Mouse (Mus musculus) layer of hippocampus, adult 6 months (tissue): ENCODE measurements around the gene Gm28041. TPM values are rescaled to one million over a fixed set of nuclear protein-coding genes. Genes with fewer than 3 reads are reported as not detected.

ENCODE experiments used
- long read RNA-seq, 2 experiments: library from polyadenylated mRNA; unstranded; transcript quantifications; one replicate each; pipeline ENCODE4 v2.0.0; 2019 to 2020
- polyA plus RNA-seq: library from polyadenylated mRNA; unstranded; fragments of <200 nt; fragmentation: Nextera tagmentation; gene quantifications from 2 replicates; pipeline ENCODE4 v1.2.3, GENCODE M21; 2021

Gm28041 gene
- polyA plus RNA-seq: 0.48 TPM in 1 of 2 replicates, not detected in the other
- long read RNA-seq, experiment 1: 0 reads
- long read RNA-seq, experiment 2, partial matches to known transcripts: 0 of 1 reads
- long read RNA-seq, experiment 2, other reads (novel, unspliced or antisense): 1 of 1 reads

DNA sequence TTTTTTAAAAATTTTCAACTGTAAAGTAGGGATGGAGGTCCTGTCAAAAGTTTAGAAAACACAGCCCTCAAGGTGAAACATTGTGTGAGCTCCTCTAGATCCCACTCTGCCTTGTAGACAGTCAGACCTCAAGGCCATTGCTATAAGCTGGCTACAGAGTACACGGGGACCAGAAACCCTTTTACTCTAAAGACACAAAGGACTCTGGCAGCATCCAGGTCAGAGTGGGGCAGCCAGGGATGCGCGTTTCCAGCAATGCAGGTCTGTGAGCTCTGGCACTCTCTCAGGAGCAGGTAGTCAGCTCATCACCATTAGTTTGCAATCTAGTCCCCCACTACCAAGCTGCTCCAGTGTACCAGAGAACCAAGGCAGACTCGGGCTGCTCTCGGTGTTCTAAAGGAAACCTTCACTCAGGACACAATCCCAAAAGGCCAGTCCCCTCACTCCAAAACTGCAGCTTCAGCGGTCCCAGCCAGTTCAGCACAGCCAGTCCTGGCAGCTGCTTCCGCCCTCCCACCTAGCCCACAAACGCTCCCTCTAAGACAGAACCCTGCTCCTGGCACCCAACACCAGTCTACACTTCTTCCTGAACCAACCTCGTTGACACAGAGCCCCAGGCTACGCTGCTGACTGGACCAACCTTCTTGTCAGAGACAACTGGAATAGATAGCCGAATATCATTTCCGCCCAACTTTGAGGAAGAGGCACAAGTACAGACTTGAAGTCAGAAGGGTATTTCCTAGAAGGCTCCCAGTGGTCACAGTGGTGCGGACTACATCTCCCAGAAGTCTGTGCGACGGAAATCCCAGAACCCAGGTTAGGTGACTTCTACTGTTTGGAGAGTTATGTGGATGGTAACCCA is at the start of gene Gm28041, which contains the start of gene Zfp456:
Gene Gm28041, minus strand, starts transcription at position 684 of the 862 bp plus-strand sequence.
Gene Zfp456, minus strand, starts transcription at position 761 of the 862 bp plus-strand sequence.

DNA sequence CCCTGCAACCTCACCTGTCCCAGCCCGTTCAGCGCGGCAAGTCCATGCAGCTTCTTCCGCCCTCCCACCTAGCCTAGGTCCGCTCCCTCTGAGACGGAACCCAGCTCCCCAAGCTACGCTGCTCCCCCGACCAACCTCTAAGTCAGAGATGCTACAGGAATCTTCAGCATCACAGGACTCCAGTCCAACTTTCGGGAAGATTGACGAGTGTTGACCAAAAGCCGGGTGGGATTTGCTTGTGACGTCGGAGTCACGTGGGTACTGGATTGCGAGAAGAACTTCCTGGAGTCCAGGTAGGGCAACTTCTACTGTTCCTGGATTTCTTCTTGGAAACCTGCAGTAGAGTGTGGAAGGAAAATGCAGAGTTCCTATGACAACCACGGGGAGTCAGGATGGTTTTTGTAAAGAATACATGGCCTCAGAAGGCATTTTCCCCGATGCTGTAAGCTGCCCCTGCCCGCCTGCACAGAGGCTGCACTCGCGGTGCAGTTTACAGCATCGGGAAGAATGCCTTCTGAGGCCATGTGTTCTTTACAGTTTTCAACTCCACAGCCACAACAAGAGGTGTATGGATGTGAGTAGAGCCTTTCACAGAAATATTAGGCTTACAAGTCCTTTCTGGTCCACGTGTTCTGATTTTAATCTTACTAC is 45.8 kb upstream of the Gm28041 start, which contains the start of gene Zfp459:
Gene Zfp459, minus strand, starts transcription at position 212 of the 651 bp plus-strand sequence.

DNA sequence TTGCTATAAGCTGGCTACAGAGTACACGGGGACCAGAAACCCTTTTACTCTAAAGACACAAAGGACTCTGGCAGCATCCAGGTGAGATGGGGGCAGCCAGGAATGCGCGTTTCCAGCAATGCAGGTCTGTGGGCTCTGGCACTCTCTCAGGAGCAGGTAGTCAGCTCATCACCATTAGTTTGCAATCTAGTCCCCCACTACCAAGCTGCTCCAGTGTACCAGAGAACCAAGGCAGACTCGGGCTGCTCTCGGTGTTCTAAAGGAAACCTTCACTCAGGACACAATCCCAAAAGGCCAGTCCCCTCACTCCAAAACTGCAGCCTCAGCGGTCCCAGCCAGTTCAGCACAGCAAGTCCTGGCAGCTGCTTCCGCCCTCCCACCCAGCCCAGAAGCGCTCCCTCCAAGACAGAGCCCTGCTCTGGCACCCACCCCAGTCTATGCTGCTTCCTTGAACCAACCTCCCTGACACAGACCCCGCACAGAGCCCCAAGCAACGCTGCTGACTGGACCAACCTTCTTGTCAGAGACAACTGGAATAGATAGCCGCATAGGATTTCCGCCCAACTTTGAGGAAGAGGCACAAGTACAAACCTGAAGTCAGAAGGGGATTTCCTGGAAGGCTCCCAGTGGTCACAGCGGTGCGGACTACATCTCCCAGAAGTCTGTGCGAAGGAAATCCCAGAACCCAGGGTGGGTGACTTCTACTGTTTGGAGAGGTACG is 23.8 kb upstream of the Gm28041 start, which contains the start of gene Zfp429:
Gene Zfp429, minus strand, starts transcription at position 637 of the 721 bp plus-strand sequence.

DNA sequence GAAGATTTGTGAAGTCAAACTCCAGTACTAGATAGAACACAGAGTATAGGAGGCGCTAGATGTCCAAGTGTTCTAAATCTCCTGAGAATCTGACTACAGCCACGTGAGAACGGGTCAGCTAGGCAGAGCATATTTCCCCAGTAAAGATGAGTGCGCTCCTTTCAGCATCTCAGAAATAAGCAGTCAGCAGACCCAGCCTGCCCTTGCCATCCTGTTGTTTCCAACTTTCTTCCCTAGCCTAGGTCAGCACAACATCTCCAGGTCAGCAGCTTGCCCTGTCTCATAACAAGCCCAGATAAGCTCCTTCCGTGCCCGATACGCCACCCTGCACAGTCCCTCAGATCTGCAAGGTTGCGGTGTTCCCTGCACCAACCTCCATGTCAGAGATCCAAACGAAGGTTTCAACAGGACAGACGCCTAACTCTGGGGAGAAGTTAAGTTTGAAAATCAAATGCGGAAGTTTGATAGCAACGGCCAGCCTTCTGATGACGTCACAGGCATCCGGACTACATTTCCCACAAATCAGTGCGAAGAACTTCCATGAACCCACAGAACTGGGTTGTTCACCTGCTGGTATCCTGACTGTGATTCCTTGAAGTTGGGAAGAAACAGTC is 15.3 kb downstream of the Gm28041 start, which contains the start of the genes Gm28044 and Zfp953:
Gene Gm28044, minus strand, starts transcription at position 406 of the 614 bp plus-strand sequence.
Gene Zfp953, minus strand, starts transcription at position 475 of the 614 bp plus-strand sequence.

DNA sequence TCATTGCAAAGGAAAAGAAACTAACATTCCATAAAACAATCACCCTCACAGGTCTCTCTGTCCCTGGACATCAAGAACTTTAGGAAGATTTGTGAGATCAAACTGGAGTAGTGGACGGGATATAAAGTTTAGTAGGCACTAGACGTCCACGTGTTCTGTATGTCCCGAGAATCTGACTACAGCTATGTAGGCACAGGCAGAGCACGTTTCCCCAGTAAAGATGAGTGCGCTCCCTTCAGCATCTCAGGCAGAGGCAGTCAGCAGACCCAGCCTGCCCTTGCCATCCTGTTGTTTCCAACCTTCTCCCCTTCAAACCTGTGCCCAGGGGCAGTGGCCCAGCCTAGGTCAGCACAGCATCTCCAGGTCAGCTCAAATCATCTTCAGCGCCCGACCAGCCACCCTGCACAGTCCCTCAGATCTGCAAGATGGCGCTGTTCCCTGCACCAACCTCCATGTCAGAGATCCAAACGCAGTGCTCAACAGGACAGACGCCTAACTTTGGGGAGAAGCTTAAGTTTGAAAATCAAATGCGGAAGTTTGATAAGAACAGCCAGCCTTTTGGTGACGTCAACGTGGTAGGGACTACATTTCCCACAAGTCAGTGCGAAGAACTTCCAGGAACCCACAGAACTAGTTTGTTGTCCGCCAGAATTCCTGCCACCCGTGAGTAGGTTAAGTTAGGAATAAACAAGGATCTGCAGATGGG is 43.4 kb downstream of the Gm28041 start, which contains the start of gene Zfp595:
Gene Zfp595, minus strand, starts transcription at position 552 of the 706 bp plus-strand sequence.

DNA sequence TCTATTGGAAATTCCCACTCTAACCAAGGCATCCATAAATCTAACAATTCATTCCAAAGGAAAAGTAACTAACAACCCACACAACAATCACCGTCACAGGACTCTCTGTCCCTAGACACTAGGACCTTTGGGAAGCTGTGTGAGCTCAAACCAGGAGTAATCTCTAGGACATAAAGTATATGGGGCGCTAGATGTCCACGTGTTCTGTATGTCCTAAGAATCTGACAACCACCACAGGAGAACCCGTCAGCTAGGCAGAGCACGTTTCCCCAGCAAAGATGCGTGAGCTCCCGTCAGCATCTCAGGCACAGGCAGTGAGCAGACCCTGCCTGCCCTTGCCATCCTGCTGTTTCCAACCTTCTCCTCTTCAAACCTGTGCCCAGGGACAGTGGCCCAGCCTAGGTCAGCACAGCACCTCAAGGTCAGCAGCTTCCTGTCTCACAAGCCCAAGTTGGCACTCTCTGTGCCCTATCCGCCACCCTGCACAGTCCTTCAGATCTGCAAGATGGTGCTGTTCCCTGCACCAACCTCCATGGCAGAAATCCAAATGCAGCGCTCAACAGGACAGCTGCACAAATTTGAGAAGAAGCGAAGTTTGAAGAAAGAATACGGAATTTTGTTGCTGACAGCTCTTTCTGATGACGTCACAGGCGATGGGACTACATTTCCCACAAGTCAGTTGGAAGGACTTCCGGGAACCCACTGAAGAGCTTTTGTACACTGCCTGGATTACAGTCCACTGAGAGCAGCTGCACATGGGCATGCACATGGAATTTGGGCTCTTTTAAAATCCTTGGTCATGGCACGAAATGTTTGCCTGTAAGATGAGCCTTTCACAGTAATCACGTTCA is 69.5 kb downstream of the Gm28041 start, which contains the start of gene Zfp457:
Gene Zfp457, minus strand, starts transcription at position 664 of the 851 bp plus-strand sequence.

Other genes starting within 250 kb of the Gm28041 start
- gene Rsl1, start 202.6 kb downstream of the Gm28041 start, polyA plus RNA-seq: 1.5 and 2.0 TPM in 2 replicates
- gene Zfp455, start 181.2 kb downstream of the Gm28041 start, polyA plus RNA-seq: 0.87 and 1.0 TPM in 2 replicates
- gene Zfp458, start 97.3 kb downstream of the Gm28041 start, polyA plus RNA-seq: 2.7 TPM in 2 replicates
- gene Zfp457, start 69.2 kb downstream of the Gm28041 start, polyA plus RNA-seq: 0.26 and 0.28 TPM in 2 replicates
- gene Zfp595, start 43.2 kb downstream of the Gm28041 start, polyA plus RNA-seq: 0.54 and 0.89 TPM in 2 replicates
- gene Gm28044, start 15.2 kb downstream of the Gm28041 start, polyA plus RNA-seq: 0.56 TPM in 1 of 2 replicates, not detected in the other
- 0.18 and 0.21 TPM in 2 replicates for gene Zfp953, start 15.1 kb downstream of the Gm28041 start, polyA plus RNA-seq
- gene Zfp456, start 77 bp upstream of the Gm28041 start, polyA plus RNA-seq: 0.30 and 0.43 TPM in 2 replicates
- 1.0 and 2.2 TPM in 2 replicates for gene Zfp429, start 24.1 kb upstream of the Gm28041 start, polyA plus RNA-seq
- gene Zfp459, start 45.7 kb upstream of the Gm28041 start, polyA plus RNA-seq: 0.68 and 1.3 TPM in 2 replicates
- gene Zfp874a, start 75.9 kb upstream of the Gm28041 start, polyA plus RNA-seq: 5.8 and 7.5 TPM in 2 replicates
- gene Zfp874b, start 108.5 kb upstream of the Gm28041 start, polyA plus RNA-seq: 2.0 and 5.7 TPM in 2 replicates
- gene Zfp58, start 124.8 kb upstream of the Gm28041 start, polyA plus RNA-seq: 4.1 and 5.1 TPM in 2 replicates
- not detected in 2 replicates for gene Gm26965, start 150.4 kb upstream of the Gm28041 start, polyA plus RNA-seq
- 38.7 and 41.4 TPM in 2 replicates for gene Zfp87, start 150.4 kb upstream of the Gm28041 start, polyA plus RNA-seq
- 5.4 and 6.0 TPM in 2 replicates for gene Zfp748, start 178.1 kb upstream of the Gm28041 start, polyA plus RNA-seq
- gene Zfp729b, start 234.0 kb upstream of the Gm28041 start, polyA plus RNA-seq: 2.2 and 2.7 TPM in 2 replicates